Mouse (Mus musculus) bone marrow macrophage, adult 2 months (primary cell): Measurements from ENCODE around the gene Gm21981. TPM values are rescaled to one million over a fixed set of nuclear protein-coding genes. Genes with fewer than 3 reads are reported as not detected.

Experiments
- H3K27ac ChIP-seq: 2 replicates; pipeline ENCODE4 v1.5.1; 2012; ENCODE audit warnings: low read depth, low read length; ENCODE audit not compliant: insufficient read depth
- H3K4me1 ChIP-seq: 2 replicates; pipeline ENCODE4 v1.6.1; 2012; ENCODE audit warnings: low read length; ENCODE audit not compliant: control insufficient read depth, insufficient read depth
- H3K4me3 ChIP-seq: 2 replicates; pipeline ENCODE4 v1.5.1; 2012; ENCODE audit warnings: mild to moderate bottlenecking, low read length, moderate library complexity; ENCODE audit not compliant: insufficient read depth
- CTCF ChIP-seq: IDR thresholded peaks from 2 replicates; pipeline ENCODE4 v1.5.1; 2012; ENCODE audit warnings: low read depth, mild to moderate bottlenecking, low read length, moderate library complexity
- POLR2A ChIP-seq: IDR thresholded peaks from 2 replicates; pipeline ENCODE4 v1.6.1; 2012; ENCODE audit warnings: mild to moderate bottlenecking, low read depth, low read length, borderline replicate concordance
- polyA plus RNA-seq: library from polyadenylated mRNA; stranded (reverse); fragments of >200 nt; gene quantifications from 2 replicates; pipeline ENCODE4 v1.2.4, GENCODE M21; 2012; ENCODE audit not compliant: missing spikeins, insufficient read depth, insufficient read length

Gm21981 gene
- polyA plus RNA-seq, 1 experiment = 0.58 TPM

GRCm38 (mm10) chr17:47730633-47731575 is 36.6 kb upstream of the Gm21981 start:
- Histone ChIP-seq H3K4me1 (no peaks in the 10 kb centered on the region), H3K4me3 (no peak overlapping the region), H3K27ac (no peak overlapping the region)
- TF ChIP-seq CTCF = no peak
- no peak for TF ChIP-seq POLR2A

DNA sequence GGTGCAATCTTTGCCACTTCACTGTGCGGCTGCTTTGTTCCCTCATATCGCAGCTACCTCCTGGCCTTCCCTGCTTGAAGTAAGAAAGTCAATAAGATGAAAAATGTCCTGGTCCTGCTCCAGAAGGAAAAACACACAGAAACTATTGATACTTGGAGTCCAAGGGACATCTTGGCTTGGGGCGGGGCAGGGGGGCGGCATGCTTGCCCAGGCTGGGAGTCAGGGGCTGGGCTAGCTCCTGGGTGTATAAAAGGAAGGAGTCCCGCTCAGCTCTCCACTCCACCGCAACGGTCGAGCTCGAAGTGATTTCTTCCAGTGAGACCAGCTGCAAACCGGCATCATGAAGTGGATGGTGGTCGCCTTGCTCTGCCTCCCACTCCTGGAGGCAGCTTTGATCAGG is 32.3 kb upstream of the Gm21981 start, which contains the start of gene Pgc:
Pgc (plus strand) TSS at position 277 of the 400 bp plus-strand sequence.
- Histone ChIP-seq H3K27ac (no peak within 1 kb of the TSS), H3K4me3 (no peak within 1 kb of the TSS), H3K4me1 (no peaks in the 10 kb centered on the region)
- TF ChIP-seq CTCF (no peak), POLR2A (no peak)

DNA sequence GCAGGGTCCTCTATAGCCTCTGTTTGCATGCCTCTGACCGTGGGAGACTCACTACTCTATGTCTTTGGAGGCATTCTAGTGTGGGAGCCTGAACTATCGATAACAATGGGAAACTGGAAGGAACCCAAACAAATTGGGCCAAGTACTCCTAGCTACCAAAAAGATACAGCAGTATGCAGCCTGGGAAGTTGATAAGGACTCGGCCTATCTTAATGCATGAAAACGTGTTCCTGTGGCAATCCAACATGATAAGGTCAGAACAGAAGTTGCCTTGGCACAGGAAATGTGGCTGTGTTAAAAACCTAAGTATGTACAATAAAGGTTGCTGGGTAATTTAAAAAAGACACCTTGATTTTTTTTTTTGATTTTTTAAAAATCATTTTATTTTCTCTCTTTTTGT is 26.9 kb upstream of the Gm21981 start:
- TF ChIP-seq POLR2A = no peak
- TF ChIP-seq CTCF = no peak
- no peak overlapping the region for H3K4me3 ChIP-seq
- H3K27ac ChIP-seq = no peak overlapping the region
- peaks cover 1% of the 10 kb centered on the region for H3K4me1 ChIP-seq

DNA sequence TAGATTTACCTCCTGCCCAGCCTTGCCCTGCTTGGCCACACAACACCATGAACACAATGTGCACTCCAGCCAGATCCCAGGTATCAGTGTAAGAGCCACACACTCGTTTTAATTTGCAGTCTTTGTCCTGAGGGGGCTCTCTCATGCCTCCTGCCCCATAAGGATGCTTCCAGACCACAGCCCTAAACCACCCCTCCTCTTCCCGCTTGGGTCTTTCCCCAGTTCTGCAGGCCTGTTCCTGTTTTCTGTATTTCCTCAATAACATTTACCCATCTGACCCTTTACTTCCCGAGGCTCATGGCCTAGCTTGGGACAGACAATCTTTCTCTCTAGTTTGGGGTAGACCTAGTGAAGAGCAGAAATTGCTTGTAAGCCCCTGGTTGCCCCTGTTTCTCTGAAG is 20.8 kb upstream of the Gm21981 start:
- no peak overlapping the region for H3K4me3 ChIP-seq
- TF ChIP-seq CTCF (no peak), POLR2A (no peak)
- peaks cover 16% of the 10 kb centered on the region for H3K4me1 ChIP-seq
- 0 out of 2 replicates have a peak overlapping the region, but pooled peaks have one; percentile 24 for H3K27ac ChIP-seq

DNA sequence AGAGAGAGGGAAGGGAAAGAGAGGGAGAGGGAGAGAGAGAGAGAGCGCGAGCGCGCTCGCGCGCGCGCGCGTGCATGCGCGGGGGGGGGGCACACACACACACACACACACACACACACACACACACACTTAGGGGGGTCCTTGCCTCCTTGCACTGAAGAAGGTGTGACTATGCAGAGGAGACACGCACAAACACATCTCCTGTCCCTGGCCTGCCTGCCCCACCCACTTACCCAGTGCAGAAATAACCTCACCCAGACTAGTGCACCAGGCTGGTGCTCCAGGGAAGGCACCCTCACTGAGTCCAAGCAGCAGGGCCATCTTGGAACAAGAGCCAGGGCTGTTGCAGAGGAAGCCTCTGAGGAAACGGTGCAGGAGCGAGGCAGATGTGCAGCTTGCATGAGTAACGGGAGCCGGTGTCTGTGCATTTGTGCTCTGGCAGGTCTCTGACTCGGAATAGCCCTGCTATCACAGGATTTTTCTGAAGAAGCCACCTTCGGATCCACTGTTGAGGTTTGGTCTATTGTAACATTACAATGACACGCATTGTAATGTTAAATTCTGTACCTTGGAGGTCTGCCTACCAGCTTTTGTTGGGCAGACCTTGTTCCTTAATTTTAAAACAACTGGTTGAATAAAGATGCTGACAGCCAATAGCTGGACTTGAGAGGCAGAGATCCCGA is 18.8 kb upstream of the Gm21981 start:
- Histone ChIP-seq H3K4me1 (peaks cover 16% of the 10 kb centered on the region), H3K4me3 (no peak overlapping the region), H3K27ac (no peak overlapping the region)
- TF ChIP-seq CTCF (no peak), POLR2A (no peak)

DNA sequence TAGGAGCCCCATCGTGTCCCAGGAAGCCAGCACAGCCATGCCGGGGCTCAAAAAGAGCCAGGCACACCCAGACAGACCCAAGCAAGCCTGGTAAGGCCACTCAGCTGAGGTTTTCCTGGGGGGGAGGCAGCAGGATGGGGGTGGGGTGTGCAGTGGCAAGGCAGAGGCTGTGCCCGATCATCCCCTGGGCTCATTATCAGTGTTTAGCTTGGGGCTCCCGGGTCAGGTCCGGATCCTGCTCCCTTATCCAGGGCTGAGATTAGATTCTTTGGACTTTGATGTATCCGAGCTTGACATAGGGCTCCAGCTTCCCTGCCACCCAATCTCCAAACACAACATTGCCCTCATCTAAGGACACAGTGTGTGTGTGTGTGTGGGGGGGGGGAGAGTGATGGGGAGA is 17.6 kb upstream of the Gm21981 start:
- H3K4me3 ChIP-seq = no peak overlapping the region
- H3K27ac ChIP-seq = no peak overlapping the region
- H3K4me1 ChIP-seq = peaks cover 16% of the 10 kb centered on the region
- TF ChIP-seq POLR2A = no peak
- TF ChIP-seq CTCF = no peak

- no peak for TF ChIP-seq POLR2A
- TF ChIP-seq CTCF = no peak
- peaks cover 5% of the 10 kb centered on the region for H3K4me1 ChIP-seq
- no peak overlapping the region for H3K27ac ChIP-seq
- no peak overlapping the region for H3K4me3 ChIP-seq
Observed at GRCm38 (mm10) chr17:47710036-47710435, 15.8 kb upstream of the Gm21981 start.

- H3K4me1 ChIP-seq = no peaks in the 10 kb centered on the region
- H3K27ac ChIP-seq = no peak overlapping the region
- TF ChIP-seq POLR2A (no peak), CTCF (no peak)
- no peak overlapping the region for H3K4me3 ChIP-seq
Observed at GRCm38 (mm10) chr17:47708972-47709371, 14.7 kb upstream of the Gm21981 start.

GRCm38 (mm10) chr17:47707961-47708360 is 13.7 kb upstream of the Gm21981 start:
- Histone ChIP-seq H3K4me3 (no peak overlapping the region), H3K4me1 (no peaks in the 10 kb centered on the region), H3K27ac (no peak overlapping the region)
- TF ChIP-seq CTCF (no peak), POLR2A (no peak)

DNA sequence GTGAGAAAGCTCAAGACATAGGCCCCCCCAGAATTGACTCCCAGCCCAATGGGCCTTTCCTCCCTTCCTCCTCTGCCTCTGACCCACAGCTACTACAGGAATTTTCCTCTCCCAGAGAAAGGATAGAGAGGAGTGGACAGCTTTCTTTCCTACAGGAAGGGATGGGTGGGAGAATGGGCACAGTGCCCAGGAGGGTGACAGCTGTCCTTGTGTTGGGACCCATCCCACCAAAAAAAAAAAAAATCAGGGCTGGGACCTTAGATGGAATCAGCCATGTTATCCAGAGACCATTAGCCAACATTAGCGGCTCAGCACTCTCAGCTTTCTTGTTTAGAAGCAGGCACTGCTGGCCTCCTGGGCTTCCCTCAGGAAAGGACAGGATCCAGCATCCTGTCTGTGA is 11.9 kb upstream of the Gm21981 start:
- TF ChIP-seq POLR2A (no peak), CTCF (no peak)
- Histone ChIP-seq H3K27ac (no peak overlapping the region), H3K4me3 (no peak overlapping the region), H3K4me1 (no peaks in the 10 kb centered on the region)
